8 mouse cellular contexts compared by ENCODE assay signal in genomic region chr12:54197301-54197782, GRCm38 (mm10). TPM values are rescaled to one million over a fixed set of nuclear protein-coding genes. Genes with fewer than 3 reads are reported as not detected.
A peak's percentile ranks its signal among the peaks of the same experiment; 100 is the strongest.
DNase-seq lines count a peak whose midpoint lies in the region; ATAC-seq and TF ChIP-seq lines count a peak whose summit lies in the region.

No protein-coding gene starts in this region.

- TF ChIP-seq EP300 in liver, postnatal 0 days (IDR thresholded peaks at IDR 0.05; ENCODE audit: low read depth): no peak

- in situ Hi-C loops in Patski (cut with MboI; ENCODE audit: low pct_unique_long_range_greater_than_20kb): no loop called here

- H3K4me1 ChIP-seq in forebrain, embryonic 16.5 days (replicated peaks; ENCODE audit: control insufficient read depth, insufficient read depth, low read length): peaks cover 42% of the 10 kb centered on the region
- peaks cover 69% of the 10 kb centered on the region for H3K4me1 ChIP-seq in liver, postnatal 0 days (ENCODE audit: insufficient read depth)

- intact Hi-C loops in left cerebral cortex, postnatal 14 days (cut with DNase I): no loop called here

- no peak overlapping the region for H3K9ac ChIP-seq in forebrain, embryonic 16.5 days (replicated peaks; ENCODE audit: low read depth, low read length)
- peak overlapping the region; percentile 1; the same call in 1 of the 2 replicates for H3K9ac ChIP-seq in liver, postnatal 0 days (replicated peaks)

- no peak for TF ChIP-seq CTCF in Patski (IDR thresholded peaks at IDR 0.05)
- no peak for TF ChIP-seq CTCF in liver, postnatal 0 days (IDR thresholded peaks at IDR 0.05; ENCODE audit: low read depth)

- no peaks in the 10 kb centered on the region for H3K9me3 ChIP-seq in forebrain, embryonic 16.5 days (ENCODE audit: control insufficient read depth, low read length)
- H3K9me3 ChIP-seq in liver, postnatal 0 days (ENCODE audit: low read length): no peaks in the 10 kb centered on the region

- ATAC-seq in Patski: no peak
- peak; percentile 57 for ATAC-seq in forebrain, embryonic 16.5 days
- peak; percentile 62 for ATAC-seq in liver, postnatal 0 days

- WGBS in forebrain, embryonic 16.5 days: 10% methylated on average over 6 of the region's 6 CpGs
- 41% methylated on average over 6 of the region's 6 CpGs for WGBS in liver, postnatal 0 days (ENCODE audit: insufficient replicate concordance)

- POLR2A ChIA-PET in Patski (lab: Charles Lee): no interaction called here

- peak; percentile 22 to 53 for DNase-seq in left cerebral cortex, postnatal 14 days (ENCODE audit: low spot score in 2 of 2)
- no peak for DNase-seq in left cerebral cortex, adult 8-10 months (ENCODE audit: low spot score in 2 of 2)
- DNase-seq in Patski (ENCODE audit: low read depth, low spot score): peak; percentile 62
- peak; percentile 73 for DNase-seq in liver, postnatal 0 days
- DNase-seq in adrenal gland, postnatal 25 days: no peak
- DNase-seq in c-Kit-positive CD71-positive TER-119-positive erythroid progenitor cells, embryonic 14.5 days (ENCODE audit: low spot score): no peak
- no peak for DNase-seq in spleen, postnatal 4 days (ENCODE audit: low spot score in 2 of 2)

- H3K36me3 ChIP-seq in forebrain, embryonic 16.5 days (ENCODE audit: control insufficient read depth, insufficient read depth): no peaks in the 10 kb centered on the region
- H3K36me3 ChIP-seq in liver, postnatal 0 days (replicated peaks; ENCODE audit: insufficient read depth, low read length): no peaks in the 10 kb centered on the region

- peak overlapping the region; percentile 30 for H3K4me2 ChIP-seq in forebrain, embryonic 16.5 days (ENCODE audit: low read length)
- peak overlapping the region; percentile 90 for H3K4me2 ChIP-seq in liver, postnatal 0 days (ENCODE audit: low read depth, low read length)

- CTCF ChIA-PET in Patski (lab: Charles Lee): no interaction called here

- no peaks in the 10 kb centered on the region for H3K27me3 ChIP-seq in Patski
- H3K27me3 ChIP-seq in forebrain, embryonic 16.5 days (replicated peaks; ENCODE audit: control insufficient read depth, insufficient read depth, low read length): no peaks in the 10 kb centered on the region
- no peaks in the 10 kb centered on the region for H3K27me3 ChIP-seq in liver, postnatal 0 days (ENCODE audit: insufficient read depth, low read length)

- peak overlapping the region; percentile 57 for H3K27ac ChIP-seq in forebrain, embryonic 16.5 days (ENCODE audit: low read length)
- H3K27ac ChIP-seq in liver, postnatal 0 days (ENCODE audit: low read depth): peak overlapping the region; percentile 70; the same call in 1 of the 2 replicates

- H3K4me3 ChIP-seq in forebrain, embryonic 16.5 days (replicated peaks; ENCODE audit: low read length): no peak overlapping the region
- H3K4me3 ChIP-seq in liver, postnatal 0 days (ENCODE audit: low read depth, low read length): no peak overlapping the region

RNA-seq across cellular contexts. Expression of gene Egln3, which starts 6.3 kb away (rescaled TPM):
- 10 to 100 TPM; 11.3 to 11.4 TPM for total RNA-seq in left cerebral cortex, postnatal 14 days (2021)
- total RNA-seq in left cerebral cortex, adult 8-10 months (2022): 10 to 100 TPM in 1 of 4 experiments, 1 to 10 TPM in 3; 8.8 to 10.8 (median 9.7) TPM
- polyA plus RNA-seq in Patski (2021): 13.0 TPM
- polyA plus RNA-seq in forebrain, embryonic 16.5 days (2015; fragmentation: Nextera tagmentation; extraction: Ambion mirVana): 7.1 and 8.7 TPM in 2 replicates
- 8.6 and 12.1 TPM in 2 replicates for polyA plus RNA-seq in liver, postnatal 0 days (2015; fragmentation: Nextera tagmentation; extraction: Ambion mirVana)
- total RNA-seq in adrenal gland, postnatal 25 days (2021): 3.5 and 4.0 TPM in 2 replicates

Comparison
In these comparisons a context has a peak if more than half of its experiments do, and no peak if none do; other contexts are left out.
1. DNase-seq: peak in left cerebral cortex, postnatal 14 days (2 of 2), Patski (single experiment) and liver, postnatal 0 days (single experiment); none in left cerebral cortex, adult 8-10 months (0 of 2), adrenal gland, postnatal 25 days (single experiment), c-Kit-positive CD71-positive TER-119-positive erythroid progenitor cells, embryonic 14.5 days (single experiment) and spleen, postnatal 4 days (0 of 2).